Mouse (Mus musculus) thymus, postnatal 14 days (tissue): Measurements from ENCODE around the gene C1rb.
"Not testable (repeated sequence)": the region's sequence is repeated elsewhere in the genome, so short reads cannot be mapped to it uniquely, and the experiment has no call there.

Experiments used
- DNase-seq: peaks from one replicate; pipeline ENCODE4 v3.0.0; 2021

Gene C1rb

GRCm38 (mm10) chr6:124602031-124602430, 31.9 kb downstream of the C1rb start:
- no peak for DNase-seq

GRCm38 (mm10) chr6:124625612-124626011, 55.5 kb downstream of the C1rb start:
- no peak for DNase-seq

DNA sequence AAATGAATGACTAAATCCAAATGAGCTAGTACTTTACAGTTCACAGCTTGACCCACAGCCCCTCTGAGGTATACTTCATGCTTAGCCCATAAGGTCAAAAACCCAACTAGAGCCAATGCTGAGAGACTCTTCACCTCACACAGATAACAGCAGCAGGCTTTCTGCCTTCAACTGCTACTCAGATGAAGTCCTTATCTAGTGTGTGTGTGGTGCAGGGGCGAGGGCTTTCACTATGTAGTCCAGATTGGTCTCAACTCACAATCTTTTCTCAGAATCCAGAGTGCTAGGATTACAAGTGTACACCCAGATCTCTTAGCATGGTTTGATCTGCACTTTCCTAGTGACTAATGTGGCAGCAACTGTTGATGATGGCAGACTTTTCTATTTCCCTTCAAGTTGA, 56.1 kb downstream of the C1rb start:
- DNase-seq, result not testable (repeated sequence)

- no peak for DNase-seq
Observed at GRCm38 (mm10) chr6:124630763-124631162, 60.7 kb downstream of the C1rb start.
